Mouse (Mus musculus) E14TG2a.4 (cell line): ENCODE results near the gene Kctd19.

Experiments used
- H3K27me3 ChIP-seq: 2 replicates; pipeline ENCODE4 v1.6.1; 2014; ENCODE audit warnings: low read length, control low read depth; ENCODE audit not compliant: insufficient read depth
- H3K36me3 ChIP-seq: 2 replicates; pipeline ENCODE4 v1.6.1; 2014; ENCODE audit warnings: low read length, control low read depth; ENCODE audit not compliant: insufficient read depth
- H3K4me1 ChIP-seq: replicated peaks from 2 replicates; pipeline ENCODE4 v1.6.1; 2014; ENCODE audit warnings: low read depth, low read length, control low read depth
- H3K4me3 ChIP-seq: replicated peaks from 2 replicates; pipeline ENCODE4 v1.5.1; 2014; ENCODE audit warnings: mild to moderate bottlenecking, low read length
- H3K9me3 ChIP-seq: 2 replicates; pipeline ENCODE4 v1.6.1; 2014; ENCODE audit warnings: low read length, control low read depth
- CTCF ChIP-seq: conservative IDR thresholded peaks from 2 replicates; pipeline ENCODE4 v1.5.1; 2014; ENCODE audit warnings: low read length
- NANOG ChIP-seq: IDR thresholded peaks from 2 replicates; pipeline ENCODE4 v1.6.1; 2014; ENCODE audit warnings: borderline replicate concordance, low read length, mixed read lengths
- POU5F1 ChIP-seq: IDR thresholded peaks from 2 replicates; pipeline ENCODE4 v1.6.1; 2014; ENCODE audit warnings: low read length, borderline replicate concordance

Kctd19 gene

DNA sequence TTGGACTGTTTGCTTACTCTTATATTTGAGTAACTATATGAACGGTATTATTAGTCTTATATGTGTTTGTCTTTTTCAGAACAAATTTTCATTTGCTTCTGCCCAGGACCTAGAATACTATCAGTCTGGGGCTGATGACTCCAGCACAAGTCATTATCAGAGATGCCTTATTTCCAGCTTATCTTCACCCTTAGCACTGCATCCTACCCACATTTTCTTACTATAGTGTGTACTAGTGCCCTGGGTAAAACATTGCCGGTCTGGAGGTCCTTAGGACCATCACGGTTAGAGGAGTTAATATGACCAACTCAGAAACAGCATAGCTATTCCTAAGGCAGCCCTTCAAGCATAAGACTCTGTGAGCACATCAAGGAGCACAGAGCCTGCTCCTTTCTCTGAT is 34.9 kb upstream of the Kctd19 start:
- peaks cover 13% of the 10 kb centered on the region for H3K27me3 ChIP-seq
- H3K4me1 ChIP-seq: peaks cover 19% of the 10 kb centered on the region
- H3K9me3 ChIP-seq: peaks cover 6% of the 10 kb centered on the region
- H3K36me3 ChIP-seq: no peaks in the 10 kb centered on the region
- TF ChIP-seq NANOG (no peak), POU5F1 (no peak), CTCF (no peak)
- H3K4me3 ChIP-seq: no peak overlapping the region

GRCm38 (mm10) chr8:105446127-105446552 is 32.8 kb upstream of the Kctd19 start:
- Histone ChIP-seq H3K4me1 (peaks cover 23% of the 10 kb centered on the region), H3K4me3 (no peak overlapping the region), H3K9me3 (peaks cover 6% of the 10 kb centered on the region), H3K27me3 (peaks cover 10% of the 10 kb centered on the region), H3K36me3 (no peaks in the 10 kb centered on the region)
- no peak for TF ChIP-seq CTCF
- no peak for TF ChIP-seq POU5F1
- TF ChIP-seq NANOG: no peak

GRCm38 (mm10) chr8:105445296-105446126 is 32.2 kb upstream of the Kctd19 start:
- no peak overlapping the region for H3K4me3 ChIP-seq
- peaks cover 10% of the 10 kb centered on the region for H3K27me3 ChIP-seq
- TF ChIP-seq NANOG (no peak), CTCF (no peak), POU5F1 (no peak; the same call in 1 of the 2 replicates)
- peaks cover 6% of the 10 kb centered on the region for H3K9me3 ChIP-seq
- H3K4me1 ChIP-seq: peaks cover 23% of the 10 kb centered on the region
- no peaks in the 10 kb centered on the region for H3K36me3 ChIP-seq

- no peaks in the 10 kb centered on the region for H3K36me3 ChIP-seq
- no peak overlapping the region for H3K4me3 ChIP-seq
- 0 out of 2 replicates have a peak, but pooled peaks cover 8% of the 10 kb centered on the region for H3K27me3 ChIP-seq
- TF ChIP-seq POU5F1 (no peak), NANOG (no peak), CTCF (no peak)
- peaks cover 23% of the 10 kb centered on the region for H3K4me1 ChIP-seq
- H3K9me3 ChIP-seq: no peaks in the 10 kb centered on the region
Measured at GRCm38 (mm10) chr8:105442661-105443060, 29.4 kb upstream of the Kctd19 start.

DNA sequence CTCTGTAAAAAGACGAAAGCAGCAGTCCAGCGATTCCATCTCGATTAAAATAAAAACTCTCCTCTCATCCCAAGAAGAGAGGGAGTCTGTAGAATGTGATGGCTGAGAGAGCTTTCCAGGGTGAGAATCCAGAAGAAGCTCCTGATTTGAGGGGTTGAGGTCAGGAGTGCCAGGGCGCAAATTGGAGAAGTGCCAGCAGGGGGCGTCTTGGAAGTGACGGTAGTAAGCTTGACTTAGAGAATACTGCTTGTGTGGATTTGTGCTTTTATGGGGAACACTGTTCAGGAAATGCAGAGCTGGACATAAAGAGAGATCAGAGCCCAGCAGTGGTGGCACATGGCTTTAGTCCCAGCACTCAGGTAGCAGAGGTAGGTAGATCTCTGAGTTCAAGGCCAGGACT is 28.1 kb upstream of the Kctd19 start:
- Histone ChIP-seq H3K36me3 (no peaks in the 10 kb centered on the region), H3K4me3 (no peak overlapping the region), H3K4me1 (peaks cover 22% of the 10 kb centered on the region), H3K27me3 (0 out of 2 replicates have a peak, but pooled peaks cover 8% of the 10 kb centered on the region), H3K9me3 (no peaks in the 10 kb centered on the region)
- TF ChIP-seq POU5F1: no peak
- no peak for TF ChIP-seq NANOG
- TF ChIP-seq CTCF: peak; percentile 88

- Histone ChIP-seq H3K4me1 (peaks cover 17% of the 10 kb centered on the region), H3K36me3 (no peaks in the 10 kb centered on the region), H3K4me3 (no peak overlapping the region), H3K9me3 (no peaks in the 10 kb centered on the region), H3K27me3 (0 out of 2 replicates have a peak, but pooled peaks cover 11% of the 10 kb centered on the region)
- TF ChIP-seq NANOG (no peak), CTCF (peak; percentile 85)
Measured at GRCm38 (mm10) chr8:105438865-105439264, 25.6 kb upstream of the Kctd19 start.

DNA sequence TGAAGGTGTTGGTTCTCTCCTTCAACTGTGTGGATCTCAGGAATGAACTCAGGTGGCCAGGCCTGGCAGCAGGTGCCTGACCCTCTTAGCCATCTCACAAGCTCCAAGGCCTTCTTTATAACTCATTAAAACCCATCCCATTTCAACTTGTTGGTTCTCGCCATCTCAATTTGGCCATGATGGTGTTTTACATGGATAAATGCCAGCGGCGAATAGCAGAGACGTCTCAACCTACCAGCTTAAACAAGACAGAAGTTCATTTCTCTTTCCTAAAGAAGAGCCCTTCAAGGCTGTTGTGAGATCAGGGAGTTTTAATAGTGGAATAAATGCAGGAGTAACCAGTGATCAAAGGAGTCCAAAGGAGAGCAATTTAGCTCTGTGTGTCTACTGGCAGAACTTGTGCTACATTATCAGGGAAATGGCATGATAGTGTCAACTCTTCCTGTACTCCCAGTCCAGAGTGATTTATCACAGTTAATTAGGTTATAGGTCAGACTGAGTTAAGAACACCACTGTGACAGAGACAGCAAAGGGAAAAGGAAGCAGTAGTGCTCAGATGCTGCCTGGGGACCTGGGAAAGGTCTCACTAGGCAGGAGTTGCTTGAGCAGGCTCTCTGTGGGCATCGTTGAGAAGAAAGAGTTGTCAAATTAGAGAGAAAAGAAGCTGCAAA is 23.9 kb upstream of the Kctd19 start:
- Histone ChIP-seq H3K27me3 (0 out of 2 replicates have a peak, but pooled peaks cover 8% of the 10 kb centered on the region), H3K9me3 (no peaks in the 10 kb centered on the region), H3K36me3 (no peaks in the 10 kb centered on the region), H3K4me3 (no peak overlapping the region), H3K4me1 (peaks cover 33% of the 10 kb centered on the region)
- TF ChIP-seq NANOG (no peak), POU5F1 (no peak), CTCF (no peak)

- no peaks in the 10 kb centered on the region for H3K36me3 ChIP-seq
- H3K9me3 ChIP-seq: no peaks in the 10 kb centered on the region
- TF ChIP-seq CTCF: no peak
- no peak for TF ChIP-seq POU5F1
- no peak for TF ChIP-seq NANOG
- H3K4me3 ChIP-seq: no peak overlapping the region
- H3K27me3 ChIP-seq: 0 out of 2 replicates have a peak, but pooled peaks cover 8% of the 10 kb centered on the region
- peaks cover 33% of the 10 kb centered on the region for H3K4me1 ChIP-seq
Measured at GRCm38 (mm10) chr8:105436218-105436617, 22.9 kb upstream of the Kctd19 start.
